Mouse (Mus musculus): ENCODE results near the gene Peak1. TPM values are rescaled to one million over a fixed set of nuclear protein-coding genes. Genes with fewer than 3 reads are reported as not detected.
A peak's percentile ranks its signal among the peaks of the same experiment; 100 is the strongest.

Peak1 gene
- polyA plus RNA-seq, 1 experiment from 2014 or later, result 5.1 TPM

GRCm38 (mm10) chr9:56272247-56272598 is 145.6 kb downstream of the Peak1 start:
- 83% methylated on average over 2 of the region's 2 CpGs for WGBS
- H3K9me3 ChIP-seq, result no peaks in the 10 kb centered on the region

GRCm38 (mm10) chr9:56271326-56272246 is 146.3 kb downstream of the Peak1 start:
- Histone ChIP-seq H3K4me1 (replicated peaks) (no peaks in the 10 kb centered on the region), H3K36me3 (no peaks in the 10 kb centered on the region), H3K27me3 (ENCODE audit: insufficient read depth, poor library complexity, severe bottlenecking) (no peaks in the 10 kb centered on the region), H3K9me3 (no peaks in the 10 kb centered on the region), H3K27ac (no peak overlapping the region), H3K4me3 (no peak overlapping the region)
- WGBS, result 88% methylated on average over 21 of the region's 21 CpGs
- no peak for DNase-seq (ENCODE audit: low spot score)

More at GRCm38 (mm10) chr9:56272247-56272598, 145.6 kb downstream of the Peak1 start:
- DNase-seq (ENCODE audit: low spot score), result no peak
- Histone ChIP-seq H3K4me1 (replicated peaks) (no peaks in the 10 kb centered on the region), H3K36me3 (no peaks in the 10 kb centered on the region), H3K4me3 (no peak overlapping the region), H3K27me3 (ENCODE audit: insufficient read depth, poor library complexity, severe bottlenecking) (no peaks in the 10 kb centered on the region), H3K27ac (no peak overlapping the region)

DNA sequence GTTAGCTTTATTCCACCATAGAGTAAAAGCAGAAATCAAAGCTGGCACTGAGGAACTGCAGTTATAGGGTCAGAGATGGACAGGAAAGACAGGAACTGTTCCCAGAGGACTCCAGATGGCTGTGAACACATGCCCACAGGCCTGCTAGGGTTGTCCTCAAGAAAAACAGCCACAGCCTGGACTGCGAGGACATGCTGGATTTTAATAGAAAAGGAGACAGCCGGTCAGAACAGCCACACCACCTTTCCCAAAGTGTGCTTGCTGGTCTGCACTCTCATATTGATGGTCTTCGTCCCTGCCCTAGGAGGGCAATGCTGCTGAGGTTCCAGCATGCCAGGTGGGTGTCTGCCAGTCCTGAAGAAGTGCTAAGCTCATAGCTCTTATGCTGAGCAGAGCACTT is 148.8 kb downstream of the Peak1 start:
- no peak overlapping the region for H3K4me3 ChIP-seq
- no peaks in the 10 kb centered on the region for H3K36me3 ChIP-seq
- no peaks in the 10 kb centered on the region for H3K4me1 ChIP-seq (replicated peaks)
- DNase-seq (ENCODE audit: low spot score), result no peak
- H3K27me3 ChIP-seq (ENCODE audit: insufficient read depth, poor library complexity, severe bottlenecking), result no peaks in the 10 kb centered on the region
- WGBS, result 87% methylated on average over 3 of the region's 3 CpGs
- H3K27ac ChIP-seq, result no peak overlapping the region
- no peaks in the 10 kb centered on the region for H3K9me3 ChIP-seq

DNA sequence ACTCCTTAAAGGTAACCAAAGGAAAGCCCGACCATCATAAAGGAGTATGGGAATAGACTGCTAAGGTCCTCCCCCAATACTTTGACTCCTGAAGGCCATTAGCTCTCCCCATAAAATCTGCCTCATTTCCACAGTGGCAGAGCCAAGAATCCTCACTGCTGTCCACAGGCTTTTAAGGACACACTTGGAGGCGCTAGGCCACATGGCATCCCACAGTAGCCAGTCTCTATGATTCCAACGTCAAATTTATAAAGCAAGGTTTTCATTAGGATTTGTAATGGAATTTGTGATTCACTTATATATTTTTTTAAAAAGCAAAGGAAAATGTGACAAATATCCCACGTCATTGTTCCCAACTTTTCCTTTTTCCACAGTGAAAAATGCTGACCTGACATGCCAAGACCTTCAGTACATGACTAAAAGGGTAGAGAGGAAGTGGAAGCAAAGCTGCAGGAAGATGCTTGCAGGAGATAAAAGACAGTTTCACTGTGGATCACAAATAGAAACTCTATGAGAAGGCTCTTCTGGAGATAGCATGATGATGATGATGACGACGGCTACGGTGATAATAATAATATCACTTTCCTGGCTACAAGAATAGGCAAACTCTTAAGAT is 151.6 kb downstream of the Peak1 start:
- no peak for DNase-seq (ENCODE audit: low spot score)
- Histone ChIP-seq H3K9me3 (no peaks in the 10 kb centered on the region), H3K4me1 (replicated peaks) (no peaks in the 10 kb centered on the region), H3K4me3 (no peak overlapping the region), H3K27ac (no peak overlapping the region), H3K36me3 (no peaks in the 10 kb centered on the region), H3K27me3 (ENCODE audit: insufficient read depth, poor library complexity, severe bottlenecking) (no peaks in the 10 kb centered on the region)
- WGBS, result 89% methylated on average over 7 of the region's 7 CpGs

GRCm38 (mm10) chr9:56265460-56266199 is 152.2 kb downstream of the Peak1 start:
- no peaks in the 10 kb centered on the region for H3K36me3 ChIP-seq
- peaks cover under 1% of the 10 kb centered on the region; the same call in 1 of the 2 replicates for H3K9me3 ChIP-seq
- H3K4me1 ChIP-seq (replicated peaks), result no peaks in the 10 kb centered on the region
- H3K4me3 ChIP-seq, result no peak overlapping the region
- WGBS, result 87% methylated on average over 5 of the region's 5 CpGs
- no peak for DNase-seq (ENCODE audit: low spot score)
- no peaks in the 10 kb centered on the region for H3K27me3 ChIP-seq (ENCODE audit: insufficient read depth, poor library complexity, severe bottlenecking)
- no peak overlapping the region for H3K27ac ChIP-seq

DNA sequence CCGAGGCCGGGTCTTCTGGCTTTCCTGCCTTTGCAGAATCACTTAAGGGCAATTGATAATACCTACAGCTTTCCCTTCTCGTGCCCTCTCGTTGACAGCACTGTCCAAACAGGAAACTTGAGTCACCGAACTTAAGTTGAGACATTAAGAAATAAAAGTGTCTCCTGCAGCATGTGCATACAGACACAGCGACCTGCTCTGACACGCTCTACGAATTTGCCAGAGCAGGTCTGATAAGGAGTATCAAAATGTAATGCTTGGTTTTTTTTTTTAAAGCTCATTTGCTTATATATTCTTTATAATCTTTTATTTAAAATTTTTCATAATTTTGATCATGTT is 152.9 kb downstream of the Peak1 start:
- H3K4me1 ChIP-seq (replicated peaks), result no peaks in the 10 kb centered on the region
- WGBS, result 84% methylated on average over 8 of the region's 8 CpGs
- DNase-seq (ENCODE audit: low spot score), result no peak
- no peak overlapping the region for H3K27ac ChIP-seq
- peaks cover 5% of the 10 kb centered on the region for H3K9me3 ChIP-seq
- no peaks in the 10 kb centered on the region for H3K27me3 ChIP-seq (ENCODE audit: insufficient read depth, poor library complexity, severe bottlenecking)
- no peaks in the 10 kb centered on the region for H3K36me3 ChIP-seq
- no peak overlapping the region for H3K4me3 ChIP-seq

- 83% methylated on average over 7 of the region's 7 CpGs for WGBS
- H3K27me3 ChIP-seq (ENCODE audit: insufficient read depth, poor library complexity, severe bottlenecking), result no peaks in the 10 kb centered on the region
- peaks cover 5% of the 10 kb centered on the region for H3K9me3 ChIP-seq
- H3K27ac ChIP-seq, result no peak overlapping the region
- H3K4me1 ChIP-seq (replicated peaks), result no peaks in the 10 kb centered on the region
- H3K36me3 ChIP-seq, result peaks cover 4% of the 10 kb centered on the region
- DNase-seq (ENCODE audit: low spot score), result no peak
- H3K4me3 ChIP-seq, result no peak overlapping the region
These were observed 153.4 kb downstream of the Peak1 start for GRCm38 (mm10) chr9:56264308-56265021.

GRCm38 (mm10) chr9:56263055-56263454 is 154.8 kb downstream of the Peak1 start:
- Histone ChIP-seq H3K36me3 (peaks cover 17% of the 10 kb centered on the region), H3K27me3 (ENCODE audit: insufficient read depth, poor library complexity, severe bottlenecking) (no peaks in the 10 kb centered on the region), H3K27ac (no peak overlapping the region), H3K9me3 (peaks cover 5% of the 10 kb centered on the region), H3K4me3 (no peak overlapping the region), H3K4me1 (replicated peaks) (no peaks in the 10 kb centered on the region)
- WGBS, result 93% methylated on average over 1 of the region's 1 CpGs
- DNase-seq (ENCODE audit: low spot score), result no peak

GRCm38 (mm10) chr9:56260495-56261136 is 157.3 kb downstream of the Peak1 start:
- H3K9me3 ChIP-seq, result peaks cover 5% of the 10 kb centered on the region
- H3K4me3 ChIP-seq, result no peak overlapping the region
- WGBS, result 88% methylated on average over 14 of the region's 14 CpGs
- DNase-seq (ENCODE audit: low spot score), result peak; percentile 13
- H3K4me1 ChIP-seq (replicated peaks), result no peaks in the 10 kb centered on the region
- H3K27ac ChIP-seq, result no peak overlapping the region
- H3K36me3 ChIP-seq, result peaks cover 24% of the 10 kb centered on the region
- H3K27me3 ChIP-seq (ENCODE audit: insufficient read depth, poor library complexity, severe bottlenecking), result no peaks in the 10 kb centered on the region

GRCm38 (mm10) chr9:56259790-56260494 is 157.9 kb downstream of the Peak1 start:
- Histone ChIP-seq H3K36me3 (peaks cover 24% of the 10 kb centered on the region), H3K9me3 (peaks cover 5% of the 10 kb centered on the region), H3K4me3 (no peak overlapping the region), H3K27ac (no peak overlapping the region), H3K27me3 (ENCODE audit: insufficient read depth, poor library complexity, severe bottlenecking) (no peaks in the 10 kb centered on the region), H3K4me1 (replicated peaks) (no peaks in the 10 kb centered on the region)
- WGBS, result 94% methylated on average over 22 of the region's 22 CpGs
- no peak for DNase-seq (ENCODE audit: low spot score)

GRCm38 (mm10) chr9:56258261-56258790 is 159.5 kb downstream of the Peak1 start:
- Histone ChIP-seq H3K27ac (no peak overlapping the region), H3K4me1 (replicated peaks) (no peaks in the 10 kb centered on the region), H3K9me3 (peaks cover 5% of the 10 kb centered on the region), H3K36me3 (peaks cover 24% of the 10 kb centered on the region), H3K27me3 (ENCODE audit: insufficient read depth, poor library complexity, severe bottlenecking) (no peaks in the 10 kb centered on the region), H3K4me3 (no peak overlapping the region)
- WGBS, result 91% methylated on average over 10 of the region's 10 CpGs
- no peak for DNase-seq (ENCODE audit: low spot score)
